Mouse (Mus musculus): ENCODE results near the gene Retsat. TPM values are rescaled to one million over a fixed set of nuclear protein-coding genes. Genes with fewer than 3 reads are reported as not detected.
A peak's percentile ranks its signal among the peaks of the same experiment; 100 is the strongest.

Gene Retsat
- polyA plus RNA-seq, 1 experiment = 4.0 TPM

GRCm38 (mm10) chr6:72607676-72608075, 9.4 kb downstream of the Retsat start:
- Histone ChIP-seq H3K4me3 (replicated peaks; ENCODE audit: control insufficient read depth, low read depth, low read length) (no peak overlapping the region), H3K4me1 (ENCODE audit: control insufficient read depth, insufficient read depth, low read length) (no peaks in the 10 kb centered on the region), H3K27ac (ENCODE audit: control insufficient read depth, insufficient read depth, low read depth, low read length, poor library complexity) (no peak overlapping the region)
- WGBS = 79% methylated on average over 5 of the region's 5 CpGs
- TF ChIP-seq POLR2A (IDR thresholded peaks at IDR 0.05; ENCODE audit: borderline replicate concordance, control insufficient read depth, low read depth, low read length) = no peak
- no peak for TF ChIP-seq CTCF (IDR thresholded peaks at IDR 0.05; ENCODE audit: control insufficient read depth, insufficient read depth, low read length)

GRCm38 (mm10) chr6:72608662-72609184, 10.4 kb downstream of the Retsat start:
- 83% methylated on average over 4 of the region's 4 CpGs for WGBS
- Histone ChIP-seq H3K27ac (ENCODE audit: control insufficient read depth, insufficient read depth, low read depth, low read length, poor library complexity) (no peak overlapping the region), H3K4me1 (ENCODE audit: control insufficient read depth, insufficient read depth, low read length) (no peaks in the 10 kb centered on the region), H3K4me3 (replicated peaks; ENCODE audit: control insufficient read depth, low read depth, low read length) (no peak overlapping the region)
- TF ChIP-seq POLR2A (IDR thresholded peaks at IDR 0.05; ENCODE audit: borderline replicate concordance, control insufficient read depth, low read depth, low read length) (no peak), CTCF (IDR thresholded peaks at IDR 0.05; ENCODE audit: control insufficient read depth, insufficient read depth, low read length) (no peak)

DNA sequence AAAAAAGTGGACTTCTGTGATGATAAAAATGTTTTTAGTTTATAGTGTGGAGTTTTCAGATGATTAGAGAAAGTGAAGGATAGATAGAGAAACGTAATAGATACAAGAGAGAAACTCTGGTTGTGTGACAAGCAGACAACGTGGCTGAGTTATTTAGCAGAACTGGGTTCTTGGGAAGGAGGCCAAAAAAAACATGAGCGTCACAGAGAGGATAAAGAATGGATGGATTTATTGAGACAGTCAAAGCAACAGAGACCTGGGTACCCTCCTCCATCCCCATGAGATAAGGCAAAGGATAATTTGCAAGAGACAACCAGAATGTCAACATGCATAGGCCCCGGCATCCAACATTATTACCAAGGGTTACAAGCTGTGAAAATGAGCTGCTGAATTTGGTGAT, 12.0 kb downstream of the Retsat start:
- Histone ChIP-seq H3K4me3 (replicated peaks; ENCODE audit: control insufficient read depth, low read depth, low read length) (no peak overlapping the region), H3K4me1 (ENCODE audit: control insufficient read depth, insufficient read depth, low read length) (peaks cover 2% of the 10 kb centered on the region; the same call in 1 of the 2 replicates), H3K27ac (ENCODE audit: control insufficient read depth, insufficient read depth, low read depth, low read length, poor library complexity) (no peak overlapping the region)
- WGBS = 75% methylated on average over 4 of the region's 4 CpGs
- no peak for TF ChIP-seq POLR2A (IDR thresholded peaks at IDR 0.05; ENCODE audit: borderline replicate concordance, control insufficient read depth, low read depth, low read length)
- no peak for TF ChIP-seq CTCF (IDR thresholded peaks at IDR 0.05; ENCODE audit: control insufficient read depth, insufficient read depth, low read length)

GRCm38 (mm10) chr6:72615151-72615550, 16.9 kb downstream of the Retsat start:
- TF ChIP-seq POLR2A (IDR thresholded peaks at IDR 0.05; ENCODE audit: borderline replicate concordance, control insufficient read depth, low read depth, low read length) = no peak
- TF ChIP-seq CTCF (IDR thresholded peaks at IDR 0.05; ENCODE audit: control insufficient read depth, insufficient read depth, low read length) = no peak
- no peak overlapping the region for H3K4me3 ChIP-seq (replicated peaks; ENCODE audit: control insufficient read depth, low read depth, low read length)
- WGBS = 30% methylated on average over 2 of the region's 2 CpGs
- H3K27ac ChIP-seq (ENCODE audit: control insufficient read depth, insufficient read depth, low read depth, low read length, poor library complexity) = no peak overlapping the region
- peaks cover 2% of the 10 kb centered on the region; the same call in 1 of the 2 replicates for H3K4me1 ChIP-seq (ENCODE audit: control insufficient read depth, insufficient read depth, low read length)

DNA sequence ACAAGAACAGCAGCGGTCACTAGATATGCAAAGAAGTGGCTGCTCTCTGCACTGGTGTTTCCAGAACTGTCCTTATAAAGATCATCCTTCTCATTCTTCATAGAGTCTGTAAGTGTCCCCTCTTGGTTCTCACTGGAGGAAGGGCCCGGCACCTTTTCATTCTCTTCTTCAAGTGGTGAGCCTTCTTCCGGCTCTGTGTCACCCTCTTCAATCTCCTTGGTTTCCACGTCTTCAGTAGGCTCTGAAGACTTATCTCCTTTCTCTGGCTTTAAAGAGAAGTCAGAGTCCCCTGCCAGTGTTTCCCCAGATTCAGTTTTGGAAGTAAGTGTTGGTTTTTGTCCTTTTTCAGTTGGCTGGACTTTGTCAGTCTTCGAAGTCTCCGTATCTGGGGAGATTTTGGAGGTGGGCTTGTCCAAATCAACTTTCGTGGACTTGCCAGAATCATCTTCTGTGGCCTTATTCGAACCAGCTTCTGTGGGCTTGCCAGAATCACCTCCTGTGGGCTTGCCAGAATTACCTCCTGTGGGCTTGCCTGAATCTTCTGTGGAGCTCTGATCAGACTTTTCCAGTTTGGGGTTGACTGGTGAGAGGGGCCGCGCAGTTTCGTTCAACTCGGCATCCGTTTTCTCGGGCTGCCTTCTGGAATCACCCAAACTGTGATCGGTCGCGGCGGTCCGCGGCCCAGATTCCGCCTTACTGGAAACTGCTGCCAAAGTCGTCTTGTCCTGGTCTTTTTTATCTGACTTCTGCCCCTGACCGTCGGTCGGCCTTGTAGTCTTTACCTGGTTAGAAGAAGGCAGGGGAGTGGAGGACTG, 17.5 kb downstream of the Retsat start:
- no peak for TF ChIP-seq POLR2A (IDR thresholded peaks at IDR 0.05; ENCODE audit: borderline replicate concordance, control insufficient read depth, low read depth, low read length)
- no peak for TF ChIP-seq CTCF (IDR thresholded peaks at IDR 0.05; ENCODE audit: control insufficient read depth, insufficient read depth, low read length)
- Histone ChIP-seq H3K4me3 (replicated peaks; ENCODE audit: control insufficient read depth, low read depth, low read length) (peak overlapping the region; percentile 75), H3K27ac (ENCODE audit: control insufficient read depth, insufficient read depth, low read depth, low read length, poor library complexity) (peak overlapping the region; percentile 12; the same call in 1 of the 2 replicates), H3K4me1 (ENCODE audit: control insufficient read depth, insufficient read depth, low read length) (peaks cover 2% of the 10 kb centered on the region; the same call in 1 of the 2 replicates)
- 13% methylated on average over 25 of the region's 25 CpGs for WGBS

GRCm38 (mm10) chr6:72616643-72617288, 18.5 kb downstream of the Retsat start, which contains the start of gene Tgoln1:
Gene Tgoln1 (minus strand): TSS chr6:72617000.
- under 1% methylated on average over 41 of the region's 41 CpGs for WGBS

GRCm38 (mm10) chr6:72619734-72620532, 21.7 kb downstream of the Retsat start:
- TF ChIP-seq POLR2A (IDR thresholded peaks at IDR 0.05; ENCODE audit: borderline replicate concordance, control insufficient read depth, low read depth, low read length) = no peak
- TF ChIP-seq CTCF (IDR thresholded peaks at IDR 0.05; ENCODE audit: control insufficient read depth, insufficient read depth, low read length) = no peak
- Histone ChIP-seq H3K4me1 (ENCODE audit: control insufficient read depth, insufficient read depth, low read length) (peaks cover 3% of the 10 kb centered on the region), H3K4me3 (replicated peaks; ENCODE audit: control insufficient read depth, low read depth, low read length) (no peak overlapping the region), H3K27ac (ENCODE audit: control insufficient read depth, insufficient read depth, low read depth, low read length, poor library complexity) (no peak overlapping the region)
- WGBS = 15% methylated on average over 12 of the region's 12 CpGs

More at GRCm38 (mm10) chr6:72616643-72617288, 18.5 kb downstream of the Retsat start, which contains the start of gene Tgoln1:
- TF ChIP-seq POLR2A (IDR thresholded peaks at IDR 0.05; ENCODE audit: borderline replicate concordance, control insufficient read depth, low read depth, low read length) (peak; percentile 92), CTCF (IDR thresholded peaks at IDR 0.05; ENCODE audit: control insufficient read depth, insufficient read depth, low read length) (no peak)
- Histone ChIP-seq H3K4me1 (ENCODE audit: control insufficient read depth, insufficient read depth, low read length) (peaks cover 2% of the 10 kb centered on the region; the same call in 1 of the 2 replicates), H3K4me3 (replicated peaks; ENCODE audit: control insufficient read depth, low read depth, low read length) (peak within 1 kb of the TSS; percentile 75), H3K27ac (ENCODE audit: control insufficient read depth, insufficient read depth, low read depth, low read length, poor library complexity) (peak within 1 kb of the TSS; percentile 83)

All from bone marrow, adult 2 months (tissue).